Mouse (Mus musculus) liver, adult 2 months (tissue): ENCODE measurements at regions not wholly inside any gene's neighbourhood (a gene's known extent, or its start where the extent isn't known, plus 50 kb on each side); places are given as distances from the start of the nearest gene placed in this dataset.

Experiments
- CTCF ChIP-seq: fragments of 200-500 bp; IDR thresholded peaks from 2 replicates; pipeline ENCODE4 v1.5.1; 2011; ENCODE audit warnings: low read depth, low read length, control low read depth
- POLR2A ChIP-seq: fragments of 200-500 bp; IDR thresholded peaks from 2 replicates; pipeline ENCODE4 v1.6.1; 2011; ENCODE audit warnings: low read length, control low read depth; ENCODE audit not compliant: insufficient read depth; ENCODE audit errors: extremely low read depth

GRCm38 (mm10) chr10:98311403-98311802 is 584.8 kb upstream of the C030005K15Rik start:
- TF ChIP-seq CTCF (no peak), POLR2A (no peak)
